Mouse (Mus musculus): ENCODE results near the gene Apeh.

DNA sequence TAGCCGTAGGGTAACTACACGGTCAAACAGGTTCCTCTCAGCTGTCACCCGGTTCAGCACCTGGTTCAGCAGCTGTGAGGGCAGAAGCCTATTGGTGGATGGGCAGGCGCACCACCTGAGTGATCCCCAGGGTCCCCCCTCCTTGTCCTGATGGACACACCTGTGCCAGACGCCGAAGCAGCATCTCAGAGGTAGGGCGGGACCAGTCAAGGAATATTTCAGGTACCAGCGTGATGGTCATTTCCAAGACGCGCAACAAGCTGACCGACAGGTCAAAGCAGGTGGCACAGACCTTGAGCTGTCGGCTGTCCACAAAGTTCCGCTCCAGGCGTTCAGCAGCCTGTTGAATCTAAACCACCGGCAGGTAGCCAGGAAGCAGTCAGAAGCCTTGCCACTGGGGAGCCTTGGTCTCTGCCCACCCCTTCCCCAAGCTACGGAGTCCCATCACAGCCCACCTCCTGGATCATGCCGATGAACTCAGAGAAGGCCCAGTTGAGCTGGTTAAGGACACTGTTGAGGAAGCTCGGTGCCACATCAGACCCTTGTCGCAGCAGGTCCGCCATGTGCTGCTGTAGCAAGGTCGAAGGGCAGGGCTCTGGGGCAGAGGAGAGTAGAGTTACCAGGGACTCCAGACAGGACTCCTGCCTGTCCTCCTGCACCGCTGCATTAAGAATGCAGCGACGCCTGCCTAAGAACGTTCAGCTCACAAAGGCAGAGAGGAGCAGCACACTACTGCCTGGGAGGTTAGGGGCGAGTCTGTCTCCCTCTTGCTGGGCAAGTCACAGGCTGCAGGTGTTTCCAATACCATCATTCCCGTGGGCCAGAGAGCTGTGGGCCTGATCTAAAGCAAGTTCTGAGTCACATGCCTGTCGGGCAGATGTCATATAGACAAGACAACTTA, 37.8 kb downstream of the Apeh start:
- TF ChIP-seq MEF2A (IDR thresholded peaks at IDR 0.05; ENCODE audit: extremely low read depth, insufficient replicate concordance, low read depth, low read length, poor library complexity, severe bottlenecking) (no peak), CTCF (IDR thresholded peaks at IDR 0.05 in 2 of 3, conservative IDR thresholded peaks at IDR 0.05 in 1 of 3; ENCODE audit: control insufficient read depth in 1 of 3, insufficient read depth in 1 of 3, low read depth in 2 of 3, low read length in 3 of 3, poor library complexity in 1 of 3, severe bottlenecking in 1 of 3) (no peak), USF2 (IDR thresholded peaks at IDR 0.05; ENCODE audit: borderline replicate concordance in 1 of 2, insufficient read depth in 1 of 2, low read depth in 1 of 2, low read length in 2 of 2) (no peak)
